Mouse (Mus musculus): ENCODE measurements around the gene Slc6a17.

GRCm38 (mm10) chr3:107491459-107491858, 26.4 kb downstream of the Slc6a17 start:
- no peak for TF ChIP-seq POLR2A (IDR thresholded peaks at IDR 0.05; ENCODE audit: control insufficient read depth, low read depth, low read length)
- no peak for TF ChIP-seq CTCF (IDR thresholded peaks at IDR 0.05; ENCODE audit: control insufficient read depth, insufficient read depth, insufficient replicate concordance, low read depth, low read length)
